ENCODE assay signal across 21 mouse cellular contexts in the genomic region with DNA sequence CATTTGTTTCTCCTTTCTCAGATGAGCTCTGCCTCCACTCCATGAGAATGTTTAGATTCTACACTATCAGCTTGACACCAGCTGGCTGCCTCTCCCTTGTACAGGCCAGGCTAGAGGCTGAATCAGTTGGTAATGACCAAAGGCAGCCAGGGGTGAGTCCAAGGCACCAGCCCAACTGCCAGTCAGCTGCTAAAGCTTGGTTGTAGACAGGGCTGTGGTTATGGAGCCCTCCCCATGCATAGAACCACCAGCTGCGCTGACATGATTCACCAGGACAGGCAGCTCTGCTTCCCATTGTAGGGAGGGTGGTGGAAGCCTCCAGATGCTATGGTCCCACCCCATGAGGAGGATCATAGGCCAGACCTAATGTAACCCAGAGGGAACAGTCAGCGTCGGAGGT. TPM values are rescaled to one million over a fixed set of nuclear protein-coding genes. Genes with fewer than 3 reads are reported as not detected.
DNase-seq lines count a peak whose midpoint lies in the region; ATAC-seq lines count a peak whose summit lies in the region.
"Had no signal": no experiment of that assay in that cellular context is flagged by ENCODE, and none has a peak within 500 bp of the region (broad histone marks: within the 10 kb centered on the region; RNA-seq: fewer than 3 reads in every experiment).

No protein-coding gene starts in this region.

- ATAC-seq in hindbrain, embryonic 13.5 days (ENCODE audit: low FRiP score): no peak
- no peak for ATAC-seq in hindbrain, embryonic 14.5 days (ENCODE audit: low FRiP score)
- ATAC-seq in midbrain, embryonic 14.5 days (ENCODE audit: low FRiP score, low TSS enrichment): no peak
- ATAC-seq in midbrain, embryonic 16.5 days: no peak
- ATAC-seq: CD4-positive, CD25-positive, alpha-beta regulatory T cell, adult 4 months; forebrain, embryonic 15.5 days; intestine, embryonic 16.5 days; lung, postnatal 0 days had no signal

- no peaks in the 10 kb centered on the region for H3K9me3 ChIP-seq in hindbrain, embryonic 13.5 days
- no peaks in the 10 kb centered on the region for H3K9me3 ChIP-seq in hindbrain, embryonic 14.5 days (ENCODE audit: control insufficient read depth, low read length)
- H3K9me3 ChIP-seq in midbrain, embryonic 14.5 days (ENCODE audit: control insufficient read depth, low read length): no peaks in the 10 kb centered on the region
- H3K9me3 ChIP-seq in midbrain, embryonic 16.5 days (replicated peaks; ENCODE audit: control insufficient read depth, low read length, poor library complexity, severe bottlenecking): no peaks in the 10 kb centered on the region
- H3K9me3 ChIP-seq: forebrain, embryonic 15.5 days; heart, embryonic 12.5 days; hindbrain, embryonic 15.5 days; limb, embryonic 15.5 days; liver, embryonic 15.5 days had no signal

- H3K36me3 ChIP-seq in hindbrain, embryonic 13.5 days: peaks cover 22% of the 10 kb centered on the region
- peaks cover 11% of the 10 kb centered on the region for H3K36me3 ChIP-seq in hindbrain, embryonic 14.5 days (replicated peaks; ENCODE audit: control insufficient read depth, insufficient read depth)
- peaks cover 11% of the 10 kb centered on the region; the same call in 1 of the 2 replicates for H3K36me3 ChIP-seq in midbrain, embryonic 14.5 days (ENCODE audit: control insufficient read depth, insufficient read depth, low read length)
- H3K36me3 ChIP-seq in midbrain, embryonic 16.5 days (ENCODE audit: control insufficient read depth, insufficient read depth, low read length): no peaks in the 10 kb centered on the region
- H3K36me3 ChIP-seq: forebrain, embryonic 15.5 days; hindbrain, embryonic 15.5 days had no signal

- peaks cover 60% of the 10 kb centered on the region for H3K4me1 ChIP-seq in hindbrain, embryonic 13.5 days (replicated peaks)
- peaks cover 14% of the 10 kb centered on the region for H3K4me1 ChIP-seq in hindbrain, embryonic 14.5 days (replicated peaks; ENCODE audit: control insufficient read depth, insufficient read depth, low read length)
- H3K4me1 ChIP-seq in midbrain, embryonic 14.5 days (ENCODE audit: control insufficient read depth, insufficient read depth, low read length): peaks cover 34% of the 10 kb centered on the region
- H3K4me1 ChIP-seq in midbrain, embryonic 16.5 days (ENCODE audit: control insufficient read depth, insufficient read depth, low read length): peaks cover 31% of the 10 kb centered on the region

- H3K9ac ChIP-seq in hindbrain, embryonic 13.5 days: no peak overlapping the region
- no peak overlapping the region for H3K9ac ChIP-seq in hindbrain, embryonic 14.5 days
- H3K9ac ChIP-seq in midbrain, embryonic 14.5 days (replicated peaks; ENCODE audit: low read length): no peak overlapping the region
- no peak overlapping the region for H3K9ac ChIP-seq in midbrain, embryonic 16.5 days (ENCODE audit: low read depth, low read length)
- H3K9ac ChIP-seq: forebrain, embryonic 15.5 days; heart, embryonic 12.5 days; hindbrain, embryonic 15.5 days; limb, embryonic 15.5 days; liver, embryonic 15.5 days had no signal

- DNase-seq in hindbrain, embryonic 14.5 days (ENCODE audit: low spot score): no peak
- DNase-seq in midbrain, embryonic 14.5 days: no peak
- peak; percentile 59 for DNase-seq in brain, adult 2 months (ENCODE audit: low read depth, low spot score)
- peak; percentile 43 for DNase-seq in retina, postnatal 1 day
- no peak for DNase-seq in lung, adult 18-20 months
- DNase-seq: adrenal gland, postnatal 25 days; cerebellum, adult 18-20 months; cerebellum, postnatal 25 days; embryo, embryonic 11 days; heart, postnatal 14 days; thymus, postnatal 25 days had no signal

- H3K27me3 ChIP-seq in hindbrain, embryonic 13.5 days: no peaks in the 10 kb centered on the region
- no peaks in the 10 kb centered on the region for H3K27me3 ChIP-seq in hindbrain, embryonic 14.5 days (ENCODE audit: control insufficient read depth, insufficient read depth, low read length)
- H3K27me3 ChIP-seq in midbrain, embryonic 14.5 days (ENCODE audit: control insufficient read depth, insufficient read depth, low read length): no peaks in the 10 kb centered on the region
- H3K27me3 ChIP-seq in midbrain, embryonic 16.5 days (ENCODE audit: control insufficient read depth, insufficient read depth, low read depth, low read length): no peaks in the 10 kb centered on the region
- H3K27me3 ChIP-seq: forebrain, embryonic 15.5 days; heart, embryonic 12.5 days; hindbrain, embryonic 15.5 days; limb, embryonic 15.5 days; liver, embryonic 15.5 days had no signal

- peak overlapping the region; percentile 30; the same call in 1 of the 2 replicates for H3K27ac ChIP-seq in hindbrain, embryonic 13.5 days
- H3K27ac ChIP-seq in hindbrain, embryonic 14.5 days: no peak overlapping the region
- H3K27ac ChIP-seq in midbrain, embryonic 14.5 days (replicated peaks; ENCODE audit: low read depth, low read length): peak overlapping the region; percentile 78; the same call in 1 of the 2 replicates
- H3K27ac ChIP-seq in midbrain, embryonic 16.5 days (ENCODE audit: low read length): no peak overlapping the region
- H3K27ac ChIP-seq: limb, embryonic 15.5 days; liver, embryonic 15.5 days had no signal

- no peak overlapping the region for H3K4me3 ChIP-seq in hindbrain, embryonic 13.5 days
- H3K4me3 ChIP-seq in hindbrain, embryonic 14.5 days (replicated peaks; ENCODE audit: low read length): no peak overlapping the region
- no peak overlapping the region for H3K4me3 ChIP-seq in midbrain, embryonic 14.5 days (replicated peaks; ENCODE audit: low read depth, low read length)
- no peak overlapping the region for H3K4me3 ChIP-seq in midbrain, embryonic 16.5 days (ENCODE audit: low read depth, low read length)
- H3K4me3 ChIP-seq: forebrain, embryonic 15.5 days; heart, embryonic 12.5 days; hindbrain, embryonic 15.5 days; limb, embryonic 15.5 days; liver, embryonic 15.5 days had no signal

- H3K4me2 ChIP-seq in hindbrain, embryonic 13.5 days: no peak overlapping the region
- no peak overlapping the region for H3K4me2 ChIP-seq in hindbrain, embryonic 14.5 days (replicated peaks)
- no peak overlapping the region for H3K4me2 ChIP-seq in midbrain, embryonic 14.5 days (ENCODE audit: low read length)
- H3K4me2 ChIP-seq in midbrain, embryonic 16.5 days (ENCODE audit: low read length): no peak overlapping the region
- H3K4me2 ChIP-seq: forebrain, embryonic 15.5 days; heart, embryonic 12.5 days; hindbrain, embryonic 15.5 days; limb, embryonic 15.5 days; liver, embryonic 15.5 days had no signal

- 84% methylated on average over 3 of the region's 3 CpGs for WGBS in hindbrain, embryonic 13.5 days
- 97% methylated on average over 3 of the region's 3 CpGs for WGBS in hindbrain, embryonic 14.5 days
- WGBS in midbrain, embryonic 14.5 days: 86% methylated on average over 3 of the region's 3 CpGs
- WGBS in midbrain, embryonic 16.5 days: 89% methylated on average over 3 of the region's 3 CpGs

RNA-seq across cellular contexts. Expression of gene Rai1, which starts 49.1 kb away (rescaled TPM):
- 32.6 and 32.7 TPM in 2 replicates for polyA plus RNA-seq in hindbrain, embryonic 13.5 days (2015; fragmentation: Nextera tagmentation; extraction: Ambion mirVana)
- polyA plus RNA-seq in hindbrain, embryonic 14.5 days (2014; fragmentation: Nextera tagmentation; extraction: Ambion mirVana): 34.1 and 39.1 TPM in 2 replicates
- polyA plus RNA-seq in midbrain, embryonic 14.5 days (2014; fragmentation: Nextera tagmentation; extraction: Ambion mirVana): 37.7 and 39.9 TPM in 2 replicates
- 25.0 and 26.5 TPM in 2 replicates for polyA plus RNA-seq in midbrain, embryonic 16.5 days (2015; fragmentation: Nextera tagmentation; extraction: Ambion mirVana)

Comparison
In these comparisons a context has a peak if more than half of its experiments do, and no peak if none do; other contexts are left out.
1. H3K27ac ChIP-seq: peak in hindbrain, embryonic 13.5 days (single experiment) and midbrain, embryonic 14.5 days (single experiment); none in hindbrain, embryonic 14.5 days (single experiment) and midbrain, embryonic 16.5 days (single experiment).
2. DNase-seq: peak in brain, adult 2 months (single experiment) and retina, postnatal 1 day (single experiment); none in hindbrain, embryonic 14.5 days (single experiment), midbrain, embryonic 14.5 days (single experiment) and lung, adult 18-20 months (0 of 2).